Mouse (Mus musculus) liver, embryonic 12.5 days (tissue): ENCODE data around the gene Jsrp1. TPM values are rescaled to one million over a fixed set of nuclear protein-coding genes. Genes with fewer than 3 reads are reported as not detected.

Experiments used
- ATAC-seq: fragments of 200-750 bp; cut with Nextera tagmentation; 2 replicates; pipeline ENCODE4 v1.8.0; 2017; ENCODE audit warnings: moderate number of reproducible peaks, mild to moderate bottlenecking, moderate library complexity
- H3K27ac ChIP-seq: fragments of 300-500 bp; sonication (generic); 2 replicates; pipeline ENCODE4 v1.5.1; 2016; ENCODE audit warnings: mild to moderate bottlenecking
- H3K27me3 ChIP-seq: fragments of 300-500 bp; sonication (generic); replicated peaks from 2 replicates; pipeline ENCODE4 v1.6.1; 2016; ENCODE audit warnings: mild to moderate bottlenecking, moderate library complexity
- H3K36me3 ChIP-seq: fragments of 300-500 bp; sonication (generic); 2 replicates; pipeline ENCODE4 v1.6.1; 2016; ENCODE audit warnings: mild to moderate bottlenecking, moderate library complexity
- H3K4me1 ChIP-seq: fragments of 300-500 bp; sonication (generic); 2 replicates; pipeline ENCODE4 v1.6.1; 2016
- H3K4me2 ChIP-seq: fragments of 300-500 bp; sonication (generic); 2 replicates; pipeline ENCODE4 v1.6.1; 2016; ENCODE audit warnings: mild to moderate bottlenecking, moderate library complexity
- H3K4me3 ChIP-seq: fragments of 300-500 bp; sonication (generic); 2 replicates; pipeline ENCODE4 v1.5.1; 2016; ENCODE audit warnings: mild to moderate bottlenecking, moderate library complexity
- H3K9ac ChIP-seq: fragments of 300-500 bp; sonication (generic); 2 replicates; pipeline ENCODE4 v1.6.1; 2016; ENCODE audit warnings: mild to moderate bottlenecking, moderate library complexity
- H3K9me3 ChIP-seq: fragments of 300-500 bp; sonication (generic); replicated peaks from 2 replicates; pipeline ENCODE4 v1.6.1; 2016; ENCODE audit warnings: mild to moderate bottlenecking, moderate library complexity
- WGBS: fragments of 180-500 bp; shearing (Covaris S2); methylation state at CpG from one replicate; pipeline ENCODE4 v1.1.7; 2016; ENCODE audit not compliant: insufficient replicate concordance; 5-methylcytosine and 5-hydroxymethylcytosine counted together
- polyA plus RNA-seq: library from polyadenylated mRNA; unstranded; fragments of >200 nt; fragmentation: Nextera tagmentation; extraction: Ambion mirVana; gene quantifications from 2 replicates; pipeline ENCODE4 v1.2.1, GENCODE M21; 2016

The Jsrp1 gene
- polyA plus RNA-seq, 1 experiment from 2014 or later = 0.46 TPM

- H3K4me1 ChIP-seq = peaks cover 6% of the 10 kb centered on the region
- no peaks in the 10 kb centered on the region for H3K27me3 ChIP-seq
- H3K9me3 ChIP-seq = no peaks in the 10 kb centered on the region
- H3K4me3 ChIP-seq = no peak overlapping the region
- H3K9ac ChIP-seq = no peak overlapping the region
- H3K36me3 ChIP-seq = peaks cover 100% of the 10 kb centered on the region
- ATAC-seq = no peak
- no peak overlapping the region for H3K4me2 ChIP-seq
- H3K27ac ChIP-seq = no peak overlapping the region
Observed at GRCm38 (mm10) chr10:80779565-80779964, 33.7 kb downstream of the Jsrp1 start.

- 89% methylated on average over 5 of the region's 5 CpGs for WGBS
- H3K36me3 ChIP-seq = peaks cover 100% of the 10 kb centered on the region
Observed at GRCm38 (mm10) chr10:80777123-80777522, 36.2 kb downstream of the Jsrp1 start.

GRCm38 (mm10) chr10:80776358-80776869 is 36.9 kb downstream of the Jsrp1 start:
- no peak overlapping the region for H3K27ac ChIP-seq
- ATAC-seq = no peak
- H3K27me3 ChIP-seq = no peaks in the 10 kb centered on the region
- peaks cover 32% of the 10 kb centered on the region for H3K4me1 ChIP-seq
- no peak overlapping the region for H3K9ac ChIP-seq
- H3K4me2 ChIP-seq = no peak overlapping the region
- no peak overlapping the region for H3K4me3 ChIP-seq
- H3K36me3 ChIP-seq = peaks cover 100% of the 10 kb centered on the region
- 76% methylated on average over 6 of the region's 6 CpGs for WGBS
- H3K9me3 ChIP-seq = no peaks in the 10 kb centered on the region

More at GRCm38 (mm10) chr10:80777123-80777522, 36.2 kb downstream of the Jsrp1 start:
- no peaks in the 10 kb centered on the region for H3K27me3 ChIP-seq
- no peak overlapping the region for H3K27ac ChIP-seq
- H3K4me1 ChIP-seq = peaks cover 30% of the 10 kb centered on the region
- no peak overlapping the region for H3K9ac ChIP-seq
- H3K4me2 ChIP-seq = no peak overlapping the region
- H3K4me3 ChIP-seq = no peak overlapping the region
- no peaks in the 10 kb centered on the region for H3K9me3 ChIP-seq
- no peak for ATAC-seq

DNA sequence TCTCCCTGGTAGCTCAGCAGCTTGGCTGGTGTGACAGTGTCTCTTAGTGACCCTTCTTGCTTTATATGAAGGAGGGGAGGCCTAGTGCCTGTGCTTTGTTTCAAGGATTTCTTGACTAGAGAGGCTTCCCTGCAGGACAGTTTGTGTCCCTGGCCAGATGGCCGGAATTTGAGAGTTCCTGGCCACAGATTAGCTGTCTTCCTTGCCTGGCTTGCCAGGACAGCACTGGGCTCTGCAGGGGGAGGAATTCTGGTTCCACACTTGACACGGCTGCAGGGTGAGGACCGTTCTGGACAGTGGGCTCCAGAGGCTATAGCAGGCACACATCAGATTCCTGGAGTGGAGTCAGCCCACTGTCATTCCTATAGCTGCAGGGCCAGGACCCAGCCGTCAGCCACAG is 37.6 kb downstream of the Jsrp1 start:
- Histone ChIP-seq H3K4me2 (no peak overlapping the region), H3K36me3 (peaks cover 100% of the 10 kb centered on the region), H3K9ac (no peak overlapping the region), H3K9me3 (no peaks in the 10 kb centered on the region), H3K27me3 (no peaks in the 10 kb centered on the region), H3K27ac (no peak overlapping the region), H3K4me1 (peaks cover 32% of the 10 kb centered on the region), H3K4me3 (no peak overlapping the region)
- no peak for ATAC-seq
- WGBS = 87% methylated on average over 4 of the region's 4 CpGs

- WGBS = 70% methylated on average over 4 of the region's 4 CpGs
- H3K4me1 ChIP-seq = peaks cover 38% of the 10 kb centered on the region
- H3K27me3 ChIP-seq = no peaks in the 10 kb centered on the region
- ATAC-seq = peak; percentile 23; the same call in 1 of the 2 replicates
- H3K4me3 ChIP-seq = no peak overlapping the region
- no peak overlapping the region for H3K27ac ChIP-seq
- H3K9me3 ChIP-seq = no peaks in the 10 kb centered on the region
- peaks cover 100% of the 10 kb centered on the region for H3K36me3 ChIP-seq
- H3K4me2 ChIP-seq = no peak overlapping the region
- H3K9ac ChIP-seq = no peak overlapping the region
Observed at GRCm38 (mm10) chr10:80774981-80775380, 38.3 kb downstream of the Jsrp1 start.

GRCm38 (mm10) chr10:80774549-80774948 is 38.7 kb downstream of the Jsrp1 start:
- WGBS = 33% methylated on average over 2 of the region's 2 CpGs
- H3K27ac ChIP-seq = peak overlapping the region; percentile 73
- H3K9me3 ChIP-seq = no peaks in the 10 kb centered on the region
- H3K4me1 ChIP-seq = peaks cover 42% of the 10 kb centered on the region
- H3K9ac ChIP-seq = no peak overlapping the region
- ATAC-seq = peak; percentile 87
- peaks cover 100% of the 10 kb centered on the region for H3K36me3 ChIP-seq
- peak overlapping the region; percentile 13; the same call in 1 of the 2 replicates for H3K4me2 ChIP-seq
- no peak overlapping the region for H3K4me3 ChIP-seq
- no peaks in the 10 kb centered on the region for H3K27me3 ChIP-seq

- 72% methylated on average over 5 of the region's 5 CpGs for WGBS
- no peaks in the 10 kb centered on the region for H3K27me3 ChIP-seq
- no peak overlapping the region for H3K9ac ChIP-seq
- peaks cover 100% of the 10 kb centered on the region for H3K36me3 ChIP-seq
- no peaks in the 10 kb centered on the region for H3K9me3 ChIP-seq
- no peak overlapping the region for H3K4me3 ChIP-seq
- peak overlapping the region; percentile 73 for H3K27ac ChIP-seq
- H3K4me1 ChIP-seq = peaks cover 46% of the 10 kb centered on the region
- ATAC-seq = no peak
- no peak overlapping the region for H3K4me2 ChIP-seq
Observed at GRCm38 (mm10) chr10:80773816-80774215, 39.5 kb downstream of the Jsrp1 start.

GRCm38 (mm10) chr10:80768365-80768764 is 44.9 kb downstream of the Jsrp1 start:
- WGBS = 85% methylated on average over 6 of the region's 6 CpGs

GRCm38 (mm10) chr10:80766161-80766815 is 47.0 kb downstream of the Jsrp1 start:
- H3K9me3 ChIP-seq = no peaks in the 10 kb centered on the region
- 85% methylated on average over 10 of the region's 10 CpGs for WGBS
- H3K36me3 ChIP-seq = peaks cover 85% of the 10 kb centered on the region
- no peak overlapping the region for H3K9ac ChIP-seq
- H3K4me2 ChIP-seq = no peak overlapping the region
- H3K4me3 ChIP-seq = no peak overlapping the region
- H3K4me1 ChIP-seq = peaks cover 42% of the 10 kb centered on the region
- no peak for ATAC-seq
- no peak overlapping the region for H3K27ac ChIP-seq
- no peaks in the 10 kb centered on the region for H3K27me3 ChIP-seq

More at GRCm38 (mm10) chr10:80768365-80768764, 44.9 kb downstream of the Jsrp1 start:
- H3K36me3 ChIP-seq = peaks cover 97% of the 10 kb centered on the region
- H3K4me2 ChIP-seq = no peak overlapping the region
- no peaks in the 10 kb centered on the region for H3K27me3 ChIP-seq
- ATAC-seq = no peak
- H3K4me1 ChIP-seq = peaks cover 37% of the 10 kb centered on the region
- no peak overlapping the region for H3K9ac ChIP-seq
- H3K9me3 ChIP-seq = no peaks in the 10 kb centered on the region
- no peak overlapping the region for H3K4me3 ChIP-seq
- no peak overlapping the region for H3K27ac ChIP-seq

GRCm38 (mm10) chr10:80765746-80766145 is 47.6 kb downstream of the Jsrp1 start:
- ATAC-seq = no peak

GRCm38 (mm10) chr10:80763502-80763901 is 49.8 kb downstream of the Jsrp1 start:
- H3K4me1 ChIP-seq = peaks cover 55% of the 10 kb centered on the region
- no peak overlapping the region for H3K27ac ChIP-seq
- H3K36me3 ChIP-seq = peaks cover 57% of the 10 kb centered on the region
- 77% methylated on average over 2 of the region's 2 CpGs for WGBS
- H3K9me3 ChIP-seq = no peaks in the 10 kb centered on the region
- H3K27me3 ChIP-seq = no peaks in the 10 kb centered on the region
- H3K9ac ChIP-seq = no peak overlapping the region
- no peak overlapping the region for H3K4me2 ChIP-seq
- no peak overlapping the region for H3K4me3 ChIP-seq
- no peak for ATAC-seq

More at GRCm38 (mm10) chr10:80765746-80766145, 47.6 kb downstream of the Jsrp1 start:
- peaks cover 47% of the 10 kb centered on the region for H3K4me1 ChIP-seq
- H3K9me3 ChIP-seq = no peaks in the 10 kb centered on the region
- H3K9ac ChIP-seq = no peak overlapping the region
- peaks cover 79% of the 10 kb centered on the region for H3K36me3 ChIP-seq
- 93% methylated on average over 2 of the region's 2 CpGs for WGBS
- H3K27me3 ChIP-seq = no peaks in the 10 kb centered on the region
- H3K4me2 ChIP-seq = no peak overlapping the region
- no peak overlapping the region for H3K4me3 ChIP-seq
- H3K27ac ChIP-seq = no peak overlapping the region

- Histone ChIP-seq H3K4me3 (no peak overlapping the region), H3K4me2 (no peak overlapping the region), H3K36me3 (peaks cover 44% of the 10 kb centered on the region), H3K27me3 (no peaks in the 10 kb centered on the region), H3K9me3 (no peaks in the 10 kb centered on the region), H3K27ac (no peak overlapping the region), H3K9ac (no peak overlapping the region), H3K4me1 (peaks cover 71% of the 10 kb centered on the region)
- 70% methylated on average over 3 of the region's 3 CpGs for WGBS
- ATAC-seq = no peak
Observed at GRCm38 (mm10) chr10:80761821-80762220, 51.5 kb downstream of the Jsrp1 start.
